Mouse (Mus musculus) thymus, adult 2 months (tissue): ENCODE measurements around the gene Dscam. TPM values are rescaled to one million over a fixed set of nuclear protein-coding genes. Genes with fewer than 3 reads are reported as not detected.

Experiments used
- DNase-seq: peaks from one replicate; pipeline ENCODE4 v3.0.0; 2021
- H3K27ac ChIP-seq: fragments of 200-500 bp; 2 replicates; pipeline ENCODE4 v1.5.1; 2012; ENCODE audit warnings: low read length, control low read depth; ENCODE audit not compliant: control insufficient read depth, insufficient read depth
- H3K27me3 ChIP-seq: fragments of 200-500 bp; 2 replicates; pipeline ENCODE4 v1.6.1; 2012; ENCODE audit warnings: mild to moderate bottlenecking, low read length, moderate library complexity, mixed read lengths; ENCODE audit not compliant: control insufficient read depth, insufficient read depth
- H3K36me3 ChIP-seq: fragments of 200-500 bp; 2 replicates; pipeline ENCODE4 v1.6.1; 2012; ENCODE audit warnings: mild to moderate bottlenecking, low read length, moderate library complexity; ENCODE audit not compliant: control insufficient read depth, insufficient read depth
- H3K4me1 ChIP-seq: fragments of 200-500 bp; replicated peaks from 2 replicates; pipeline ENCODE4 v1.6.1; 2012; ENCODE audit warnings: low read length; ENCODE audit not compliant: control insufficient read depth, insufficient read depth
- H3K4me3 ChIP-seq: fragments of 200-500 bp; 2 replicates; pipeline ENCODE4 v1.5.1; 2012; ENCODE audit warnings: mild to moderate bottlenecking, low read length, control low read depth, moderate library complexity; ENCODE audit not compliant: control insufficient read depth, insufficient read depth
- CTCF ChIP-seq: fragments of 200-500 bp; IDR thresholded peaks from 2 replicates; pipeline ENCODE4 v1.5.1; 2012; ENCODE audit warnings: mild to moderate bottlenecking, control low read depth, low read length, moderate library complexity, borderline replicate concordance; ENCODE audit not compliant: control insufficient read depth, poor library complexity, insufficient read depth; ENCODE audit errors: extremely low read depth
- POLR2A ChIP-seq: fragments of 200-500 bp; IDR thresholded peaks from 2 replicates; pipeline ENCODE4 v1.6.1; 2012; ENCODE audit warnings: mild to moderate bottlenecking, low read length, control low read depth, moderate library complexity; ENCODE audit not compliant: control insufficient read depth, poor library complexity, insufficient read depth; ENCODE audit errors: extremely low read depth
- WGBS: fragments of 180-500 bp; shearing (Covaris S2); methylation state at CpG from one replicate; pipeline ENCODE4 v1.1.7; 2018; 5-methylcytosine and 5-hydroxymethylcytosine counted together
- polyA plus RNA-seq: library from polyadenylated mRNA; depleted of rRNA; stranded (reverse); fragments of >200 nt; gene quantifications from 2 replicates; pipeline ENCODE4 v1.2.3, GENCODE M21; 2012

Gene Dscam
- polyA plus RNA-seq, 1 experiment = 0.28 TPM

DNA sequence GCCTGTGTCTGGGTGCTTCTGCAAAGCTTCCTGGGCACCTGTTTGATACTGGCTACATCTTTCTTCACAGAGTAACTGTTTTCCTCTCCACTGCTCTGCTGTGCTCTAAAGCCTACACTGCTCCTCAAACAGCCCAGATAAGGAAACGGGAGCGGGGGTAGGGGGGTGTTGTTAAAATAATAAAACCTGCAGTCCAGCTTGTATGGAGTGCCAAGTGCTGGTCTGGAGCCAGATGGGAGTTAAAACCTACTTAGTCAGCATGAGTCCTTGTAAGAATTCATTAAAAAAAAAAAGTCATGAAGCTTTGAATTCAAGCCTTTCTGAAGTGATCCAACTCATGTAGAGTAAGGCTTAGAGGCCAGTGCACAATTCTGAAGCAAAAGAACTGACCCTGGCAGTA is 493.1 kb downstream of the Dscam start:
- 88% methylated on average over 2 of the region's 2 CpGs for WGBS
- DNase-seq = no peak
- Histone ChIP-seq H3K27ac (no peak overlapping the region), H3K4me3 (no peak overlapping the region), H3K4me1 (no peaks in the 10 kb centered on the region), H3K27me3 (no peaks in the 10 kb centered on the region), H3K36me3 (no peaks in the 10 kb centered on the region)
- no peak for TF ChIP-seq CTCF
- no peak for TF ChIP-seq POLR2A

GRCm38 (mm10) chr16:96676663-96677062 is 493.9 kb downstream of the Dscam start:
- no peak for DNase-seq
- H3K4me1 ChIP-seq = no peaks in the 10 kb centered on the region
- WGBS = 47% methylated on average over 1 of the region's 1 CpGs
- H3K4me3 ChIP-seq = no peak overlapping the region
- no peak for TF ChIP-seq POLR2A
- TF ChIP-seq CTCF = no peak
- H3K27me3 ChIP-seq = no peaks in the 10 kb centered on the region
- no peaks in the 10 kb centered on the region for H3K36me3 ChIP-seq
- H3K27ac ChIP-seq = no peak overlapping the region

GRCm38 (mm10) chr16:96673191-96673847 is 497.2 kb downstream of the Dscam start:
- no peak for DNase-seq
- H3K36me3 ChIP-seq = no peaks in the 10 kb centered on the region
- H3K4me1 ChIP-seq = no peaks in the 10 kb centered on the region
- no peak overlapping the region for H3K27ac ChIP-seq
- H3K4me3 ChIP-seq = no peak overlapping the region
- 95% methylated on average over 25 of the region's 25 CpGs for WGBS
- H3K27me3 ChIP-seq = no peaks in the 10 kb centered on the region
- TF ChIP-seq POLR2A (no peak), CTCF (no peak)

- DNase-seq = no peak
Observed at GRCm38 (mm10) chr16:96671603-96672374, 498.8 kb downstream of the Dscam start.

DNA sequence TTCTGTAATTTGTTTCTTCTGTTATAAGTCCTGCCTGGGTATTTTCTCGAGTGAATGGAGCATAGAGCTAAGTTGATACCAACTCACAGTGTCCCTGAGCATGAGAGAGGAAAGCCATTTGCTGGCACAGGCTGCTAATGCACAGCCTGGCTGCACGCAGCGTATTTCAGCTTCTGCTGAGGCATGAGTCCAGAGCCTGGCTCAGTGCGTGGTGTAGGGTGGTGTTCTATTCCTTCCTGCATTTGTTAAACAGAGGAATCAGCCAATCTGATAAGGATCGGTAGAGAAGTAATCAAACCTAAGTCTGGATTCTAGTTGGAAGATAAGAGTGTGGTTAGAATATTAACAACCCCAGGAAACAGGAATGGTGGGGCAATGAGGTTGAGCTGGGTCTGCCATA is 500.8 kb downstream of the Dscam start:
- Histone ChIP-seq H3K27ac (no peak overlapping the region), H3K4me1 (no peaks in the 10 kb centered on the region), H3K27me3 (no peaks in the 10 kb centered on the region), H3K36me3 (no peaks in the 10 kb centered on the region), H3K4me3 (no peak overlapping the region)
- DNase-seq = no peak
- 66% methylated on average over 5 of the region's 5 CpGs for WGBS
- TF ChIP-seq POLR2A (no peak), CTCF (no peak)

More at GRCm38 (mm10) chr16:96671603-96672374, 498.8 kb downstream of the Dscam start:
- TF ChIP-seq POLR2A (no peak), CTCF (no peak)
- H3K27ac ChIP-seq = no peak overlapping the region
- 71% methylated on average over 11 of the region's 11 CpGs for WGBS
- no peaks in the 10 kb centered on the region for H3K27me3 ChIP-seq
- H3K4me3 ChIP-seq = no peak overlapping the region
- no peaks in the 10 kb centered on the region for H3K36me3 ChIP-seq
- no peaks in the 10 kb centered on the region for H3K4me1 ChIP-seq

- WGBS = 92% methylated on average over 1 of the region's 1 CpGs
- no peaks in the 10 kb centered on the region for H3K4me1 ChIP-seq
- H3K36me3 ChIP-seq = no peaks in the 10 kb centered on the region
- no peak for DNase-seq
- no peak overlapping the region for H3K27ac ChIP-seq
- TF ChIP-seq CTCF (no peak), POLR2A (no peak)
- no peaks in the 10 kb centered on the region for H3K27me3 ChIP-seq
- H3K4me3 ChIP-seq = no peak overlapping the region
Observed at GRCm38 (mm10) chr16:96668478-96668877, 502.1 kb downstream of the Dscam start.
